Mouse (Mus musculus): ENCODE measurements around the gene Atp10a. TPM values are rescaled to one million over a fixed set of nuclear protein-coding genes. Genes with fewer than 3 reads are reported as not detected.

Atp10a gene
- polyA plus RNA-seq, 1 experiment from 2014 or later, result 3.3 TPM

DNA sequence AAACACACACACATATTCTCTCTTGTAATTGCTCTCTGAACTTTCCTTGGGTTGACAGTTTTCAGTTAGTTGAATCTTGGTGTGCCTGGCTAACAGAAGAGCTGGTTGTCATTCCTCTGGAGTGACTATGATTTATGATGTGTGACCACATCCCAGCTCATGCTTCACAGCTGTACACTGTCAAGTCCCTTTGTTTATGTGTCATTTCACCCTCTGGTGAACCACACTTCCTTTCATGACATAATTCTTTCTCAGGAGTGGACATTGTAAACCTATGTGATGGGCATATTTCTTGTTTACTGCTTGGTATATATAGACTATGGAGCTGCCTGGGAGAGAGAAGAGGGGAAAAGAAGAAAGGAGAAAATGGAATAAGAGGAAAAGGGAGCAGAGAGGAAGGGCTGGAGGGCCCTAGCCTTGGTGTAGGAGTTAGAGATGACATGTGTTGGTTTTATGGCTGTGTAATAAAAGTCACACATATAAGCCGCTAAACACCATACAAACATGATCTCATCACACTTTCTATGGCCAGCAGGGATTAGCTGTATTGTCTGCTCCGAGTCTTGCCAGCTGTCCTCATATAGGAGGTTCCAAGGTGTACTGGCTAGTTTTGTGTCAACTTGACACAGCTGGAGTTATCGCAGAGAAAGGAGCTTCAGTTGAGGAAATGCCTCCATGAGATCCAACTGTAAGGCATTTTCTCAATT, 81.0 kb downstream of the Atp10a start:
- no peaks in the 10 kb centered on the region for H3K27me3 ChIP-seq (replicated peaks; ENCODE audit: control insufficient read depth, insufficient read depth, low read length)
- no peaks in the 10 kb centered on the region for H3K36me3 ChIP-seq (ENCODE audit: control insufficient read depth, insufficient read depth, low read length)
- no peaks in the 10 kb centered on the region for H3K9me3 ChIP-seq (ENCODE audit: control insufficient read depth, low read length)
- DNase-seq (ENCODE audit: low spot score) (no peak), ATAC-seq (replicated peaks; ENCODE audit: low FRiP score) (no peak)
- 72% methylated on average over 3 of the region's 3 CpGs for WGBS
- no peak overlapping the region for H3K9ac ChIP-seq (ENCODE audit: low read depth, low read length)
- no peak overlapping the region for H3K4me2 ChIP-seq
- H3K4me3 ChIP-seq (ENCODE audit: low read depth, low read length), result no peak overlapping the region
- H3K4me1 ChIP-seq (replicated peaks; ENCODE audit: control insufficient read depth, insufficient read depth, low read length), result peaks cover 11% of the 10 kb centered on the region
- no peak overlapping the region for H3K27ac ChIP-seq (ENCODE audit: low read depth, low read length)

- Histone ChIP-seq H3K27me3 (replicated peaks; ENCODE audit: control insufficient read depth, insufficient read depth, low read length) (no peaks in the 10 kb centered on the region), H3K9me3 (ENCODE audit: control insufficient read depth, low read length) (no peaks in the 10 kb centered on the region), H3K4me2 (no peak overlapping the region), H3K9ac (ENCODE audit: low read depth, low read length) (no peak overlapping the region), H3K27ac (ENCODE audit: low read depth, low read length) (no peak overlapping the region), H3K36me3 (ENCODE audit: control insufficient read depth, insufficient read depth, low read length) (no peaks in the 10 kb centered on the region), H3K4me1 (replicated peaks; ENCODE audit: control insufficient read depth, insufficient read depth, low read length) (no peaks in the 10 kb centered on the region), H3K4me3 (ENCODE audit: low read depth, low read length) (no peak overlapping the region)
- ATAC-seq (replicated peaks; ENCODE audit: low FRiP score) (no peak), DNase-seq (ENCODE audit: low spot score) (no peak)
- 92% methylated on average over 13 of the region's 13 CpGs for WGBS
These were observed 84.2 kb downstream of the Atp10a start for GRCm38 (mm10) chr7:58740196-58740595.

GRCm38 (mm10) chr7:58740842-58741241, 84.9 kb downstream of the Atp10a start:
- H3K9ac ChIP-seq (ENCODE audit: low read depth, low read length), result no peak overlapping the region
- H3K36me3 ChIP-seq (ENCODE audit: control insufficient read depth, insufficient read depth, low read length), result no peaks in the 10 kb centered on the region
- H3K9me3 ChIP-seq (ENCODE audit: control insufficient read depth, low read length), result no peaks in the 10 kb centered on the region
- no peak overlapping the region for H3K4me3 ChIP-seq (ENCODE audit: low read depth, low read length)
- no peak overlapping the region; the same call in 1 of the 2 replicates for H3K27ac ChIP-seq (ENCODE audit: low read depth, low read length)
- WGBS, result 72% methylated on average over 4 of the region's 4 CpGs
- no peaks in the 10 kb centered on the region for H3K4me1 ChIP-seq (replicated peaks; ENCODE audit: control insufficient read depth, insufficient read depth, low read length)
- H3K27me3 ChIP-seq (replicated peaks; ENCODE audit: control insufficient read depth, insufficient read depth, low read length), result no peaks in the 10 kb centered on the region
- DNase-seq (ENCODE audit: low spot score), result no peak
- H3K4me2 ChIP-seq, result no peak overlapping the region
- no peak for ATAC-seq (replicated peaks; ENCODE audit: low FRiP score)

DNA sequence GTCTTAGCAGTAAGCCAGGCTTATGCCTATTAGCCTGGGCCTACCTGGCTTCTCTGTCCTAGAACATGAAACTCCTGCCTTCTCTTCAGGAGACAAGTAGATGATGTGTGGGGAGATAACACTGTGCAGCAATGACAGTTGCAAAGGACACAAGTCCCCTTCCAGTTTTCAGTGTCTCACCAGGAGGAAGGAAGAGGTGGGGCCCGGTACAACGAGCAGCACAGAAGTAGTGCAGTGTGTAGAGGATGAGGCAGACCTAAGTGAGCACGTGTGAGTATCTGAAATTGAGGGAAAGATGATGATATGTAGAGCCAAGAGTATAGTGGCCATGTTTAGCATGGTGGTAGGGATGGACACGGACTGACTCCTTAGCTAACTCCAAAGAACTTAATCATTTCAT, 86.0 kb downstream of the Atp10a start:
- no peak overlapping the region for H3K27ac ChIP-seq (ENCODE audit: low read depth, low read length)
- no peaks in the 10 kb centered on the region for H3K36me3 ChIP-seq (ENCODE audit: control insufficient read depth, insufficient read depth, low read length)
- ATAC-seq (replicated peaks; ENCODE audit: low FRiP score), result no peak; the same call in 1 of the 2 replicates
- H3K4me3 ChIP-seq (ENCODE audit: low read depth, low read length), result no peak overlapping the region
- no peaks in the 10 kb centered on the region for H3K9me3 ChIP-seq (ENCODE audit: control insufficient read depth, low read length)
- no peak overlapping the region for H3K4me2 ChIP-seq
- H3K9ac ChIP-seq (ENCODE audit: low read depth, low read length), result no peak overlapping the region
- H3K4me1 ChIP-seq (replicated peaks; ENCODE audit: control insufficient read depth, insufficient read depth, low read length), result no peaks in the 10 kb centered on the region
- no peaks in the 10 kb centered on the region for H3K27me3 ChIP-seq (replicated peaks; ENCODE audit: control insufficient read depth, insufficient read depth, low read length)
- DNase-seq (ENCODE audit: low spot score), result no peak
- WGBS, result 46% methylated on average over 4 of the region's 4 CpGs

DNA sequence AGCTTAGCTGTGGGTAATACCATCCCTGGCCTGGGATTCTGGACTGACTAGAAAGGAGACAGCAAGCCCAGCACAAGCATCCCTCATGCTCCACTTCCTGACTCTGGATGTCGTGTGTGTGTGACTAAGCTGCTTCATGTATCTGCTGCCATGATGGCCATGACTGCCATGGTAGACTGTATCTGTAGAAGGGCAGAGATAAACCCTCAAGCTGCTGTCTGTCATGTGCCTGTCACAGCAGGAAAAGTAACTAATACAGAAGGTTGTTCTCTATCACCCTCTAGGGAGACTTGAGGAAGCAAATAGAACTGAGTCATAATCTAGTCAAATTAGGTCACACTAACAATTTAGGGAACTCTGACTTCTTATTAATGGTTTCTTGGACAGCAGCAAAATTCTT, 86.7 kb downstream of the Atp10a start:
- no peaks in the 10 kb centered on the region for H3K9me3 ChIP-seq (ENCODE audit: control insufficient read depth, low read length)
- no peak for ATAC-seq (replicated peaks; ENCODE audit: low FRiP score)

DNA sequence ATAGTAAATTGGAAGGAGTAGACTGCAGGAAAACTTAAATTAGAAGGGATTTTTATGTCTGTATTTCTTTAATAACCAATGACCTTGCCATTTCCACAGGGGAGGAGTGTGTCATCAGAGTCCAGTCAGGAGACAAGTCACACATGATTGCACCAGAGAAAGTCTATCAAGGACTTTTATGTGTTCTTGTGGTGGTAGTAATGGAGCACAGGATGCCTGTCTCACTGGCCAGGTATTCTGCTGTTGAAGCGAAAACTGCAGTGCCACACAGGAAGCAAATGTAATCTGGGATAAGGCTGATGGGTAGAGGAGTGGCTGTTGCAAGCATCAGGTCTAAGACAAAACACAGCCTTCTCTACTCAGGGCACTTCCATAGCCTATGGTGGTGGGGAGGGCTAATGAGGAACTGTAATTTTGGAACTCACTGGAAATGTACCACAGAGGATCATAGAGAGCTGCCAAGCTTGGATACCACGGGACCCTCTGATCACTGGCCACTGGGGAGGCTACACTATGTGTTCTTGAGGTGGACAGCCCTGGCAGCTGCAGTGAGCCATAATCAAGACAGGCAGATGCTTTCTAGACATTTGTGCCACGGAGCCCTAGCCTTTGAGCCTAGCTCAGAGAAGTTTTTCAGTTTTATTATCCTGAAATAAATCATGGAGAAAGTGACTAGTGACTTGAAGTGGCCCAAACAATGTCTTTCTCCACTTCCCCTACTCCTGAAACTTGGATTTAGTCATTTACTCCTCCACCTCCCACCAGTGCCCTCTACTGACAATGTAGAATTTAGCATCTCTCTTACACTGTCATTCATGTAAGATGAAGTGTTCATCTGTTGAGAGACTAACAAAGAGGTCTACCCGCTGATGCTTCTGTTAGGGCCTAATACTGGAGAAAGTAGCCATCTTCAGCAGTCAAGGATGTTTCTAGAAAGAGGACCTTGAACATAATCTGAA, 87.7 kb downstream of the Atp10a start:
- H3K4me1 ChIP-seq (replicated peaks; ENCODE audit: control insufficient read depth, insufficient read depth, low read length), result no peaks in the 10 kb centered on the region
- H3K36me3 ChIP-seq (ENCODE audit: control insufficient read depth, insufficient read depth, low read length), result no peaks in the 10 kb centered on the region
- DNase-seq (ENCODE audit: low spot score) (no peak), ATAC-seq (replicated peaks; ENCODE audit: low FRiP score) (no peak)
- 53% methylated on average over 4 of the region's 4 CpGs for WGBS
- no peak overlapping the region for H3K27ac ChIP-seq (ENCODE audit: low read depth, low read length)
- no peak overlapping the region for H3K4me3 ChIP-seq (ENCODE audit: low read depth, low read length)
- no peak overlapping the region for H3K9ac ChIP-seq (ENCODE audit: low read depth, low read length)
- H3K27me3 ChIP-seq (replicated peaks; ENCODE audit: control insufficient read depth, insufficient read depth, low read length), result no peaks in the 10 kb centered on the region
- no peaks in the 10 kb centered on the region for H3K9me3 ChIP-seq (ENCODE audit: control insufficient read depth, low read length)
- H3K4me2 ChIP-seq, result no peak overlapping the region

More for the DNA sequence above, 86.7 kb downstream of the Atp10a start:
- no peak overlapping the region for H3K27ac ChIP-seq (ENCODE audit: low read depth, low read length)
- H3K9ac ChIP-seq (ENCODE audit: low read depth, low read length), result no peak overlapping the region
- WGBS, result 37% methylated on average over 1 of the region's 1 CpGs
- H3K36me3 ChIP-seq (ENCODE audit: control insufficient read depth, insufficient read depth, low read length), result no peaks in the 10 kb centered on the region
- no peak for DNase-seq (ENCODE audit: low spot score)
- no peaks in the 10 kb centered on the region for H3K4me1 ChIP-seq (replicated peaks; ENCODE audit: control insufficient read depth, insufficient read depth, low read length)
- H3K4me2 ChIP-seq, result no peak overlapping the region
- no peaks in the 10 kb centered on the region for H3K27me3 ChIP-seq (replicated peaks; ENCODE audit: control insufficient read depth, insufficient read depth, low read length)
- H3K4me3 ChIP-seq (ENCODE audit: low read depth, low read length), result no peak overlapping the region

- no peak overlapping the region for H3K27ac ChIP-seq (ENCODE audit: low read depth, low read length)
- DNase-seq (ENCODE audit: low spot score), result no peak
- H3K4me1 ChIP-seq (replicated peaks; ENCODE audit: control insufficient read depth, insufficient read depth, low read length), result no peaks in the 10 kb centered on the region; the same call in 1 of the 2 replicates
- H3K36me3 ChIP-seq (ENCODE audit: control insufficient read depth, insufficient read depth, low read length), result no peaks in the 10 kb centered on the region
- H3K4me2 ChIP-seq, result no peak overlapping the region
- H3K9me3 ChIP-seq (ENCODE audit: control insufficient read depth, low read length), result no peaks in the 10 kb centered on the region
- ATAC-seq (replicated peaks; ENCODE audit: low FRiP score), result no peak
- 53% methylated on average over 5 of the region's 5 CpGs for WGBS
- no peak overlapping the region for H3K9ac ChIP-seq (ENCODE audit: low read depth, low read length)
- H3K4me3 ChIP-seq (ENCODE audit: low read depth, low read length), result no peak overlapping the region
- H3K27me3 ChIP-seq (replicated peaks; ENCODE audit: control insufficient read depth, insufficient read depth, low read length), result no peaks in the 10 kb centered on the region
These were observed 90.9 kb downstream of the Atp10a start for GRCm38 (mm10) chr7:58746817-58747216.

DNA sequence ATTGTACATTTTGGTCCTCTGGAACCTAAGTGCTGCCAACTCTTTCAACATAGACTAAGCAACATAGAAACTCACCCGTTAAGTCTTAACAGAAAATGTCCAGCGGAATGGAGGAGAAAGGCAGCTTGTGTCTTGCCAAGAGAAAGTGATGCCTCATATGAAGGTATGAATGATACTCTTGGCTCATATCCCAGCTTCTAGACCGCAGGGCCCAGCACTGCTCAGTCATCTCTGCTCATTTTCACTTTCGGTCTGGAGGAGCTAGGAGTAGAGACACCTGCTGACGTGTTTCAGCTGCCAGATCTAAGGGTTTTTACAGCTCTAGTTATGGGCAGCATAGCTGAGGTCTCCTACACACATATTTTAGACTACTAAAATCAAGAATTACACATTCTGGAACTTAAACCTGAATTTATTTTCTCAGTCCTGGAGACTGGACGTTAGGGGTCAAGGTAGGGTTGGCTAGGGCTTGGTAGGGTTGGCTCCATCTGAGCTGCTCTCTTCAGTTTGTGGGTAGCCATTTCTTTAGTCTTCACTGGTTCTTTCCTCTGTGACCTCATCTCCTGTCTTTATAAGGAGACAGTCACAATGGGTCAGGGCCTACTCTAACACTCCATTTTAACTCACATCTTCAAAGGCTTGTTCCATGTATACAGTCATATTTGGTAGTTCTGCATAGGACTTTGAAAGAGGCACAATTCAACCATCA, 94.1 kb downstream of the Atp10a start:
- no peak overlapping the region for H3K4me3 ChIP-seq (ENCODE audit: low read depth, low read length)
- H3K27ac ChIP-seq (ENCODE audit: low read depth, low read length), result no peak overlapping the region
- ATAC-seq (replicated peaks; ENCODE audit: low FRiP score) (no peak), DNase-seq (ENCODE audit: low spot score) (no peak)
- no peaks in the 10 kb centered on the region for H3K27me3 ChIP-seq (replicated peaks; ENCODE audit: control insufficient read depth, insufficient read depth, low read length)
- H3K9me3 ChIP-seq (ENCODE audit: control insufficient read depth, low read length), result no peaks in the 10 kb centered on the region
- H3K36me3 ChIP-seq (ENCODE audit: control insufficient read depth, insufficient read depth, low read length), result no peaks in the 10 kb centered on the region
- H3K9ac ChIP-seq (ENCODE audit: low read depth, low read length), result no peak overlapping the region
- WGBS, result 90% methylated on average over 6 of the region's 6 CpGs
- H3K4me2 ChIP-seq, result no peak overlapping the region
- peaks cover 3% of the 10 kb centered on the region for H3K4me1 ChIP-seq (replicated peaks; ENCODE audit: control insufficient read depth, insufficient read depth, low read length)
